Mouse (Mus musculus) MEL (cell line): ENCODE measurements around the gene Maml3. TPM values are rescaled to one million over a fixed set of nuclear protein-coding genes. Genes with fewer than 3 reads are reported as not detected.

Experiments used
- DNase-seq: peaks from one replicate; pipeline ENCODE4 v3.0.0; 2011; ENCODE audit warnings: low read depth, low spot score
- H3K27ac ChIP-seq: 2 replicates; pipeline ENCODE4 v1.5.1; 2012; ENCODE audit warnings: low read depth, mild to moderate bottlenecking, control low read depth, low read length, moderate library complexity; ENCODE audit not compliant: control insufficient read depth
- H3K27me3 ChIP-seq, 2 experiments: fragments of 150-350 bp in 1 of 2; sonication (generic) in 1 of 2; 2 replicates each; pipeline ENCODE4 v1.6.1; 2012; ENCODE audit warnings: low read length in 2 of 2, mild to moderate bottlenecking in 2 of 2, improper control_type of control experiment in 1 of 2, moderate library complexity in 1 of 2; ENCODE audit not compliant: insufficient read depth in 2 of 2, control insufficient read depth in 1 of 2
- H3K36me3 ChIP-seq, 2 experiments: 2 replicates each; pipeline ENCODE4 v1.6.1; 2012 to 2014; ENCODE audit warnings: low read length in 2 of 2, improper control_type of control experiment in 1 of 2, inconsistent platforms in 1 of 2, mild to moderate bottlenecking in 1 of 2; ENCODE audit not compliant: insufficient read depth in 2 of 2, control insufficient read depth in 1 of 2
- H3K4me1 ChIP-seq, 2 experiments: fragments of 150-350 bp in 1 of 2; sonication (generic) in 1 of 2; 2 replicates each; pipeline ENCODE4 v1.6.1; 2012; ENCODE audit warnings: low read length in 2 of 2, improper control_type of control experiment in 1 of 2, mild to moderate bottlenecking in 1 of 2; ENCODE audit not compliant: insufficient read depth in 2 of 2, control insufficient read depth in 1 of 2
- H3K4me3 ChIP-seq, 2 experiments: fragments of 150-350 bp in 1 of 2; sonication (generic) in 1 of 2; 2 replicates each; pipeline ENCODE4 v1.5.1; 2012; ENCODE audit warnings: low read depth in 2 of 2, low read length in 2 of 2, mild to moderate bottlenecking in 2 of 2, moderate library complexity in 2 of 2, control low read depth in 1 of 2, improper control_type of control experiment in 1 of 2; ENCODE audit not compliant: control insufficient read depth in 1 of 2, insufficient read depth in 1 of 2
- H3K79me2 ChIP-seq: 2 replicates; pipeline ENCODE4 v1.6.1; 2012; ENCODE audit warnings: mild to moderate bottlenecking, low read length, moderate library complexity; ENCODE audit not compliant: control insufficient read depth, poor library complexity, insufficient read depth
- H3K9ac ChIP-seq: 2 replicates; pipeline ENCODE4 v1.6.1; 2012; ENCODE audit warnings: low read depth, mild to moderate bottlenecking, control low read depth, low read length, moderate library complexity; ENCODE audit not compliant: control insufficient read depth, poor library complexity, severe bottlenecking
- H3K9me3 ChIP-seq: fragments of 150-350 bp; sonication (generic); replicated peaks from 2 replicates; pipeline ENCODE4 v1.6.1; 2012; ENCODE audit warnings: mild to moderate bottlenecking, low read length, improper control_type of control experiment, moderate library complexity; ENCODE audit not compliant: insufficient read depth
- CTCF ChIP-seq, 3 experiments: IDR thresholded peaks in 2 of 3; conservative IDR thresholded peaks in 1 of 3; 2 replicates each; pipeline ENCODE4 v1.5.1; 2011 to 2012; ENCODE audit warnings: low read length in 3 of 3, low read depth in 2 of 3, mild to moderate bottlenecking in 2 of 3, improper control_type of control experiment in 1 of 3, inconsistent platforms in 1 of 3, mixed read lengths in 1 of 3, moderate library complexity in 1 of 3; ENCODE audit not compliant: control insufficient read depth in 1 of 3, insufficient read depth in 1 of 3, poor library complexity in 1 of 3, severe bottlenecking in 1 of 3
- E2F4 ChIP-seq: IDR thresholded peaks from 2 replicates; pipeline ENCODE4 v1.6.1; 2011; ENCODE audit warnings: low read depth, low read length, improper control_type of control experiment, borderline replicate concordance
- ELF1 ChIP-seq: IDR thresholded peaks from 2 replicates; pipeline ENCODE4 v1.6.1; 2014; ENCODE audit warnings: low read depth, mild to moderate bottlenecking, inconsistent platforms, low read length, improper control_type of control experiment, moderate library complexity
- EP300 ChIP-seq, 2 experiments: IDR thresholded peaks; 2 replicates each; pipeline ENCODE4 v1.6.1; 2011; ENCODE audit warnings: improper control_type of control experiment in 2 of 2, low read length in 2 of 2, low read depth in 1 of 2, mild to moderate bottlenecking in 1 of 2
- GABPA ChIP-seq: IDR thresholded peaks from 2 replicates; pipeline ENCODE4 v1.6.1; 2012; ENCODE audit warnings: low read depth, mild to moderate bottlenecking, inconsistent platforms, low read length, improper control_type of control experiment, moderate library complexity
- KAT2A ChIP-seq: conservative IDR thresholded peaks from 2 replicates; pipeline ENCODE4 v1.6.1; 2012; ENCODE audit warnings: low read depth, low read length, improper control_type of control experiment, inconsistent platforms
- MEF2A ChIP-seq: IDR thresholded peaks from 2 replicates; pipeline ENCODE4 v1.6.1; 2014; ENCODE audit warnings: low read depth, mild to moderate bottlenecking, inconsistent platforms, low read length, improper control_type of control experiment; ENCODE audit not compliant: poor library complexity, insufficient replicate concordance, severe bottlenecking; ENCODE audit errors: extremely low read depth
- MYB ChIP-seq: IDR thresholded peaks from 2 replicates; pipeline ENCODE4 v1.6.1; 2011; ENCODE audit warnings: mild to moderate bottlenecking, low read depth, low read length, improper control_type of control experiment
- MYC ChIP-seq: IDR thresholded peaks from 2 replicates; pipeline ENCODE4 v1.6.1; 2011; ENCODE audit warnings: low read depth, mild to moderate bottlenecking, low read length, improper control_type of control experiment, moderate library complexity
- NELFE ChIP-seq: IDR thresholded peaks from 2 replicates; pipeline ENCODE4 v1.6.1; 2011; ENCODE audit warnings: low read depth, low read length, improper control_type of control experiment
- NRF1 ChIP-seq: IDR thresholded peaks from 2 replicates; pipeline ENCODE4 v1.6.1; 2014; ENCODE audit warnings: low read depth, mild to moderate bottlenecking, inconsistent platforms, low read length, improper control_type of control experiment, moderate library complexity; ENCODE audit not compliant: poor library complexity, insufficient read depth, severe bottlenecking
- POLR2A ChIP-seq, 2 experiments: IDR thresholded peaks; 2 replicates each; pipeline ENCODE4 v1.6.1; 2011 to 2012; ENCODE audit warnings: low read length in 2 of 2, mild to moderate bottlenecking in 2 of 2, control low read depth in 1 of 2, improper control_type of control experiment in 1 of 2, low read depth in 1 of 2, moderate library complexity in 1 of 2; ENCODE audit not compliant: control insufficient read depth in 1 of 2, insufficient read depth in 1 of 2, poor library complexity in 1 of 2
- POLR2AphosphoS2 ChIP-seq: IDR thresholded peaks from 2 replicates; pipeline ENCODE4 v1.6.1; 2011; ENCODE audit warnings: low read length, improper control_type of control experiment
- POLR2AphosphoS5 ChIP-seq: IDR thresholded peaks from 2 replicates; pipeline ENCODE4 v1.6.1; 2012; ENCODE audit warnings: low read depth, borderline replicate concordance, mild to moderate bottlenecking, inconsistent platforms, low read length, moderate library complexity, mixed read lengths
- RCOR1 ChIP-seq: IDR thresholded peaks from 2 replicates; pipeline ENCODE4 v1.6.1; 2012; ENCODE audit warnings: low read depth, mild to moderate bottlenecking, inconsistent platforms, low read length, improper control_type of control experiment
- SIN3A ChIP-seq: IDR thresholded peaks from 2 replicates; pipeline ENCODE4 v1.6.1; 2012; ENCODE audit warnings: low read length, improper control_type of control experiment, inconsistent platforms
- SMC3 ChIP-seq: IDR thresholded peaks from 2 replicates; pipeline ENCODE4 v1.6.1; 2011; ENCODE audit warnings: low read depth, low read length, improper control_type of control experiment
- TAL1 ChIP-seq: IDR thresholded peaks from 2 replicates; pipeline ENCODE4 v1.6.1; 2012; ENCODE audit warnings: mild to moderate bottlenecking, inconsistent platforms, low read length, moderate library complexity, mixed read lengths
- TBP ChIP-seq: IDR thresholded peaks from 2 replicates; pipeline ENCODE4 v1.8.0; 2011; ENCODE audit warnings: low read depth, low read length, improper control_type of control experiment
- TCF12 ChIP-seq: IDR thresholded peaks from 2 replicates; pipeline ENCODE4 v1.6.1; 2014; ENCODE audit warnings: low read depth, mild to moderate bottlenecking, inconsistent platforms, low read length, improper control_type of control experiment, moderate library complexity
- UBTF ChIP-seq: IDR thresholded peaks from 2 replicates; pipeline ENCODE4 v1.6.1; 2012; ENCODE audit warnings: low read depth, mild to moderate bottlenecking, inconsistent platforms, low read length, improper control_type of control experiment, moderate library complexity, borderline replicate concordance; ENCODE audit not compliant: insufficient read depth
- USF2 ChIP-seq, 2 experiments: IDR thresholded peaks; 2 replicates each; pipeline ENCODE4 v1.6.1; 2011 to 2012; ENCODE audit warnings: improper control_type of control experiment in 2 of 2, low read length in 2 of 2, borderline replicate concordance in 1 of 2, inconsistent platforms in 1 of 2, low read depth in 1 of 2, mild to moderate bottlenecking in 1 of 2; ENCODE audit not compliant: insufficient read depth in 1 of 2
- ZC3H11A ChIP-seq: IDR thresholded peaks from 2 replicates; pipeline ENCODE4 v1.6.1; 2012; ENCODE audit warnings: low read depth, mild to moderate bottlenecking, inconsistent platforms, low read length, improper control_type of control experiment
- ZKSCAN1 ChIP-seq: IDR thresholded peaks from 2 replicates; pipeline ENCODE4 v1.6.1; 2012; ENCODE audit warnings: low read depth, mild to moderate bottlenecking, inconsistent platforms, low read length, improper control_type of control experiment, moderate library complexity
- ZMIZ1 ChIP-seq: IDR thresholded peaks from 2 replicates; pipeline ENCODE4 v1.6.1; 2012; ENCODE audit warnings: low read depth, mild to moderate bottlenecking, inconsistent platforms, low read length, improper control_type of control experiment, moderate library complexity
- polyA plus RNA-seq, 2 experiments: library from polyadenylated mRNA; stranded (reverse) in 1 of 2; unstranded in 1 of 2; fragments of >175 nt in 1 of 2; fragments of >200 nt in 1 of 2; gene quantifications; 2 replicates each; pipeline versions ENCODE4 v1.2.1 to v1.2.4; 2012; ENCODE audit warnings: low replicate concordance in 2 of 2, low read depth in 1 of 2; ENCODE audit not compliant: insufficient read length in 2 of 2, insufficient read depth in 1 of 2, missing spikeins in 1 of 2
- total RNA-seq: library from RNA; depleted of rRNA; stranded (reverse); fragments of 300-350 nt; gene quantifications from 2 replicates; pipeline ENCODE4 v1.2.3, GENCODE M21; 2012

The Maml3 gene
- total and polyA plus RNA-seq, 3 experiments, result 2.0 to 4.1 TPM; not detected in 1

DNA sequence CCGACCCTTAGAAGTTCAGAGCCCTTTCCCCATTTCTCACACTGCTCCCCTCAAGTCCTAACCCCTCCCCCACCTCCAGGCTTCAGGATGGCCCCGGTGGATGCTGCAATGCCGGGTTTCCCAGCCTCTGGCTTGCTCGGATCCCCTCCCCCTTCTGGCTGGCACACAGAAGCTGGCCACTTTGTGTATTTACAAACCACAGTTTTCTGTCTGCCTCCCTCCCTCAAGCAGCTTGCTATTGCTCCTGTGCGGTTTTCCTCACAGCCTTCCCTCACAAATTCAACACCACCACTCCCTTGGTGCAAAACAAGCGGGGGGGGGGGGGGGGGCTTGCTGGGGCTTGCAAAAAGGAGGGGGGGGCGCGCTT, 216.6 kb downstream of the Maml3 start:
- no peak for DNase-seq
- Histone ChIP-seq H3K27me3 (no peaks in the 10 kb centered on the region), H3K9ac (no peak overlapping the region), H3K9me3 (no peaks in the 10 kb centered on the region), H3K27ac (no peak overlapping the region), H3K4me3 (no peak overlapping the region), H3K79me2 (no peaks in the 10 kb centered on the region), H3K4me1 (no peaks in the 10 kb centered on the region), H3K36me3 (no peaks in the 10 kb centered on the region)
- TF ChIP-seq RCOR1, result no peak
- no peak for TF ChIP-seq TAL1
- no peak for TF ChIP-seq SIN3A
- TF ChIP-seq ZC3H11A, result no peak
- TF ChIP-seq KAT2A, result no peak
- TF ChIP-seq POLR2AphosphoS2, result no peak
- TF ChIP-seq POLR2A (IDR thresholded peaks at IDR 0.05; ENCODE audit: control insufficient read depth in 1 of 2, insufficient read depth in 1 of 2, low read depth in 1 of 2, low read length in 2 of 2, poor library complexity in 1 of 2), result no peak
- no peak for TF ChIP-seq TCF12
- no peak for TF ChIP-seq TBP
- no peak for TF ChIP-seq CTCF (IDR thresholded peaks at IDR 0.05 in 2 of 3, conservative IDR thresholded peaks at IDR 0.05 in 1 of 3; ENCODE audit: control insufficient read depth in 1 of 3, insufficient read depth in 1 of 3, low read depth in 2 of 3, low read length in 3 of 3, poor library complexity in 1 of 3, severe bottlenecking in 1 of 3)

GRCm38 (mm10) chr3:51885920-51886319, 219.0 kb downstream of the Maml3 start:
- Histone ChIP-seq H3K9ac (no peak overlapping the region), H3K79me2 (no peaks in the 10 kb centered on the region), H3K4me3 (no peak overlapping the region), H3K27me3 (no peaks in the 10 kb centered on the region), H3K4me1 (peaks cover 8 to 12% of the 10 kb centered on the region in 2 experiments), H3K27ac (no peak overlapping the region), H3K9me3 (no peaks in the 10 kb centered on the region), H3K36me3 (peaks cover 0 to 7% of the 10 kb centered on the region in 2 experiments; a peak in 2 of 4 replicates)
- TF ChIP-seq ZC3H11A (no peak), USF2 (IDR thresholded peaks at IDR 0.05; ENCODE audit: borderline replicate concordance in 1 of 2, insufficient read depth in 1 of 2, low read depth in 1 of 2, low read length in 2 of 2) (no peak), POLR2A (IDR thresholded peaks at IDR 0.05; ENCODE audit: control insufficient read depth in 1 of 2, insufficient read depth in 1 of 2, low read depth in 1 of 2, low read length in 2 of 2, poor library complexity in 1 of 2) (no peak), TCF12 (no peak), MYC (no peak), ELF1 (no peak), GABPA (no peak), ZMIZ1 (no peak), SMC3 (no peak), MEF2A (no peak), POLR2AphosphoS5 (no peak), RCOR1 (no peak), E2F4 (no peak), UBTF (no peak), NRF1 (no peak), ZKSCAN1 (no peak), TAL1 (no peak), EP300 (IDR thresholded peaks at IDR 0.05; ENCODE audit: low read depth in 1 of 2, low read length in 2 of 2) (no peak), MYB (no peak), NELFE (no peak)
- no peak for DNase-seq
